Mouse (Mus musculus): ENCODE measurements around the gene Ank3.

Ank3 gene

GRCm38 (mm10) chr10:69927012-69927411 lies 528.4 kb downstream of the Ank3 start:
- peak; percentile 54 for DNase-seq (ENCODE audit: low spot score)

- peak; percentile 75 for DNase-seq (ENCODE audit: low spot score)
These were observed 529.8 kb downstream of the Ank3 start for GRCm38 (mm10) chr10:69928358-69928757.

- peak; percentile 60 for DNase-seq (ENCODE audit: low spot score)
These were observed 531.9 kb downstream of the Ank3 start for GRCm38 (mm10) chr10:69930503-69930902.

GRCm38 (mm10) chr10:69936443-69937067 lies 538.0 kb downstream of the Ank3 start:
- DNase-seq (ENCODE audit: low spot score), result no peak

GRCm38 (mm10) chr10:69937291-69937921 lies 538.8 kb downstream of the Ank3 start:
- DNase-seq (ENCODE audit: low spot score), result no peak

GRCm38 (mm10) chr10:69939144-69939543 lies 540.6 kb downstream of the Ank3 start:
- DNase-seq (ENCODE audit: low spot score), result no peak

- no peak for DNase-seq (ENCODE audit: low spot score)
These were observed 541.4 kb downstream of the Ank3 start for GRCm38 (mm10) chr10:69939966-69940365.

- DNase-seq (ENCODE audit: low spot score), result no peak
These were observed 542.4 kb downstream of the Ank3 start for GRCm38 (mm10) chr10:69941001-69941400.

GRCm38 (mm10) chr10:69944845-69945244 lies 546.3 kb downstream of the Ank3 start:
- no peak for DNase-seq (ENCODE audit: low spot score)

- DNase-seq (ENCODE audit: low spot score), result no peak
These were observed 547.3 kb downstream of the Ank3 start for GRCm38 (mm10) chr10:69945870-69946269.

GRCm38 (mm10) chr10:69946271-69946670 lies 547.7 kb downstream of the Ank3 start:
- DNase-seq (ENCODE audit: low spot score), result no peak

GRCm38 (mm10) chr10:69947093-69947492 lies 548.5 kb downstream of the Ank3 start:
- no peak for DNase-seq (ENCODE audit: low spot score)

GRCm38 (mm10) chr10:69950236-69950918 lies 551.8 kb downstream of the Ank3 start:
- no peak for DNase-seq (ENCODE audit: low spot score)

- no peak for DNase-seq (ENCODE audit: low spot score)
These were observed 552.3 kb downstream of the Ank3 start for GRCm38 (mm10) chr10:69950919-69951236.

- no peak for DNase-seq (ENCODE audit: low spot score)
These were observed 552.9 kb downstream of the Ank3 start for GRCm38 (mm10) chr10:69951426-69951825.

- no peak for DNase-seq (ENCODE audit: low spot score)
These were observed 553.7 kb downstream of the Ank3 start for GRCm38 (mm10) chr10:69952316-69952715.

GRCm38 (mm10) chr10:69954657-69955267 lies 556.2 kb downstream of the Ank3 start:
- no peak for DNase-seq (ENCODE audit: low spot score)

- DNase-seq (ENCODE audit: low spot score), result no peak
These were observed 563.7 kb downstream of the Ank3 start for GRCm38 (mm10) chr10:69962226-69962625.

GRCm38 (mm10) chr10:69962976-69963375 lies 564.4 kb downstream of the Ank3 start:
- no peak for DNase-seq (ENCODE audit: low spot score)

GRCm38 (mm10) chr10:69964611-69965010 lies 566.0 kb downstream of the Ank3 start:
- DNase-seq (ENCODE audit: low spot score), result peak; percentile 22

- no peak for DNase-seq (ENCODE audit: low spot score)
These were observed 566.5 kb downstream of the Ank3 start for GRCm38 (mm10) chr10:69965085-69965484.

GRCm38 (mm10) chr10:69967994-69968393 lies 569.4 kb downstream of the Ank3 start:
- no peak for DNase-seq (ENCODE audit: low spot score)

GRCm38 (mm10) chr10:69979636-69980035 lies 581.1 kb downstream of the Ank3 start:
- DNase-seq (ENCODE audit: low spot score), result no peak
